Mouse (Mus musculus) cerebellum, postnatal 36 days (tissue): ENCODE measurements around the gene Vmn2r58.
"Not testable (repeated sequence)": the region's sequence is repeated elsewhere in the genome, so short reads cannot be mapped to it uniquely, and the experiment has no call there.

Source experiments
- DNase-seq, 2 experiments: peaks; one replicate each; pipeline ENCODE4 v3.0.0; 2021 to 2022; ENCODE audit warnings: mixed read lengths in 2 of 2

Vmn2r58 gene

DNA sequence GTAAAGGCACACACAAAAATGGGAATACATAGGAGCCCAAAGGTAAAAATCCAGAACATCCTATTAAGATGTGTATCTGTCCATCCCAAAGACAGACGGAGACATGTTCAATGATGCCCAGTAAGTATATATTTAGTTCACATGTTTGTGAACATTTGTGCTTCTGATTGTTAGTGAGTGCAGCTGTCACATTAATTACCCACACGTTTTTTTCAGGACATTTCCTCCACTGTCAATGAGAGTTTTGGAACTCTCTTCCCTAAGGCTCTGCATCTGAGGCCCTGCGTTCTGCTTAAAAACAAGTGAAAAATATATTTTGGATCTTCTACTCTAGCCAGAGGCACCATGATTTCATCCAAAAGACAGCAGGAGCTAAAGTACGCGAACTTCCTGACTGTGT is at the start of gene Vmn2r58:
Gene Vmn2r58 (minus strand): TSS at position 101 of the 400 bp plus-strand sequence.
- not testable (repeated sequence) for DNase-seq
